Mouse (Mus musculus): ENCODE results near the gene Ush1c. TPM values are rescaled to one million over a fixed set of nuclear protein-coding genes. Genes with fewer than 3 reads are reported as not detected.

Gene Ush1c
- total RNA-seq, 2 experiments from 2014 or later = 0.17 TPM; not detected in 1

DNA sequence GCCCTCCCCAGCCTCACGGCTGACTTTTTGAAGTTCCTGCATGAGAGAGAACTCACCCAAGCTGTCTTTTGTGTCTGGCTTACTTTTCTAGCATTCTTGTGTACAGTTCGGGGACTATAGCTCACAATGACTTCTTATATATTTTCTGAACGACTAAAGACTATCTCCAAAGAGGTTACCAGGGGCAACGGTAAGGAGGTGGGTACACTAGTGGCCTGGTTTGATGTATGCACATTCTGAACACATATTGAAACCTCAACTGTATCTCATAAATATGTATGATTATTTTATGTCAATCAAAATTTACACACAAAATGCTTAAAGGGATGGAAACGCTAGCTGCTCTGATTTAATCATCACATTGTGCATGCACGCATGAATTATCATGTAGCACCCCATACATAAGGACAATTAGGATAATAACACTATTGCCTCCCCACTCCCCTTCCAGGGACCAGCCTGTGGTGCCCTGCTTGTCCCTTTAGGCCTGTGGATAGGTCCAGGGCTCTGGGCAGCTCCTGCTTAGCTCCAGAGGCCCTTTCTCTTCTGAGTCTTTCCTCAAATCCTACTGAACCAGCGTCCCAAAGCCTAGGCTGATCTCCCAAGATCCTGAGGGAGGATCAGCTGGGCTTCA, 91.5 kb downstream of the Ush1c start:
- DNase-seq (ENCODE audit: low spot score in 2 of 2) = no peak

Other genes starting within 250 kb of the Ush1c start
- 1 to 10 TPM; 1.2 to 1.7 TPM for gene Abcc6, start 208.2 kb downstream of the Ush1c start, total RNA-seq (2021)
- 100 to 1,000 TPM in 1 of 2 experiments, 10 to 100 TPM in 1; 99.7 to 107 TPM for gene Nomo1, start 204.8 kb downstream of the Ush1c start, total RNA-seq (2021)
- gene Kcnj11, start 137.7 kb downstream of the Ush1c start, total RNA-seq (2021) = 10 to 100 TPM; 33.8 to 38.5 TPM
- 10 to 100 TPM; 41.8 to 42.8 TPM for gene Abcc8, start 58.5 kb downstream of the Ush1c start, total RNA-seq (2021)
- gene Otog, start 2.5 kb upstream of the Ush1c start, total RNA-seq (2021) = under 1 TPM; 0.13 to 0.32 TPM
- gene Myod1, start 138.0 kb upstream of the Ush1c start, total RNA-seq (2021) = under 1 TPM in 1 of 2 experiments, not detected in 1; 0.18 TPM
- gene Kcnc1, start 158.0 kb upstream of the Ush1c start, total RNA-seq (2021) = 100 to 1,000 TPM; 117 to 118 TPM